Mouse (Mus musculus) left cerebral cortex, adult 11 months (tissue): ENCODE measurements around the gene Olfr1170.

ENCODE experiments used
- DNase-seq: peaks from one replicate; pipeline ENCODE4 v3.0.0; 2022; ENCODE audit warnings: low spot score

Gene Olfr1170

GRCm38 (mm10) chr2:88228234-88228633, at the start of gene Olfr1170:
Gene Olfr1170, minus strand, starts transcription at chr2:88228334.
- no peak for DNase-seq

GRCm38 (mm10) chr2:88220784-88221183, 7.3 kb downstream of the Olfr1170 start:
- no peak for DNase-seq

DNA sequence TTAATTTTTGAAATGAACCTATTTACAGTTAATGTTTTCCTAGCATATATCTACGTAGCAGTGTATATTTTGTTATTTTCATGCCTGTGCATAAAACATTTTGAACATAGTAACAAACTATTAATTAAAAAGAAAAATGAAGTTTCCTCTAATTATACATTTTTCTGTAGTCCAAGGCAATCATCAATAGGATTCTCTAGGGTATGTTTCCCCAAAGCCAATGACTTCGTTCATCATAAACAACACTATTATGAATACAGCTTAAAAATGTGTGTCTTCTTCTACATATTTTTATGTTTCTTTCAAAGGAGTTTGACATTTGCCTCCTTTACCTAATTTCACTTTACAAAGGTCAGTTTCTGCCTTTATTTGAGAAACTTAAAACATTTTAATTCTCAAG, 46.6 kb downstream of the Olfr1170 start, which contains the start of gene Olfr1168:
TSS of gene Olfr1168 (plus strand) at position 301 of the 400 bp plus-strand sequence.
- no peak for DNase-seq
